Mouse (Mus musculus): ENCODE data around the gene Siae.

The Siae gene

GRCm38 (mm10) chr9:37569231-37569835 is 13.8 kb downstream of the Siae start:
- DNase-seq (ENCODE audit: extremely low spot score, low read depth, low spot score): no peak

DNA sequence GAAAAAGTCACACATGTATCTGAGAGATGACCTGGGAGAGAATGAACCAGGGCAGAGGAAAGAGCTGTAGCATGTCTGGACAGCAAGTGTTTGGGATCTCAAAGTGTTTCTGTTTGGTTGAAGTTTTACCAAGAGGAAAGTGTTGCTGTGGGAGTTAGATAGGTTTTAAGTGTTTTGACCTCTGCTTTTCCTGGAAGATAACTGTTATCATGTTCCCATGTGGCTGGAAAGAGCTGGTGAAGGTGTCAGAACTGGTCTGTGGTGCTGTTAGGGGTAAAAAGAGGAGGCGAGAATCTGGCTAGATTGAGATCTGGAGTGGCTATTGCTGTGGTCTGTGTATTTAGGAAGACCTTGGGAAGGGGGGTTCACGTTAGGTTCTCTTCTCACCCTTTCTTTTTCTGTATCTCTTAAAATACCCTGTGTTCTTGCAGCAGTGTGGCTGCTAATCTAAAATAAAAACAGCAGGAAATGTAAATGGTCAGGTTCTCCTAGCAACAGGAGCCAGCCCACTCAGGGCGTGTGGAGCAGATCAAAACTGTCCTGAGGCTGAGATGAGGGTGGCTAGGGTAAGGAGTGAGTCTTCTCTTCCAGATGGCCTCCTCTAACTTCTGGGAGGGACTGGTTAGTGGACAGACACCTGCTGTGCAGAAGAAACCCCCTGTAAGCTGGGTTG is 16.8 kb downstream of the Siae start:
- DNase-seq (ENCODE audit: extremely low spot score, low read depth, low spot score): no peak

DNA sequence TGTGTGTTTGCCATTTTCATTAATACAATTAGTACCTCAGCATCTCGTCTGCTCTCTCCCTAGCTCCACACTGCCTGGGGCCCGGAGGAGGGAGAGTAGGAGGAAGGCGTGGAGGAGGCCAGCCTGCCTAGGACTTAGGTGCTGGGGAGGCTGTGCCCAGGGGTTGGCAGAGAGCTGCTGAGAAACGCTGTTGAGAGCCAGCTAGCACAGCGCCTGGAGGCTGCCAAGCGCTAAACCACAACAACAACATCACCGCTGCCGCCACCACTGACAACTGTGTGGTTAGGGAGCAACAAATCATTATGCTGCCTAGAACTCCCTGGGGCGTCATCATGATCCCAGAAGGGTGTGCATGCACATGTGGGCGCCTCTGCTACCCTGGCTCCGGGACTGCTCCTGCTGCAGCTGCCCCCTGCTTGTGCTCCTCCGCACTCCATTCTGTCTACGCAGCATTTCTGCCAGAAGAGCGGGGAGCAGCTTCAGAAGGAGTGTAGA is 21.0 kb downstream of the Siae start:
- no peak for DNase-seq (ENCODE audit: extremely low spot score, low read depth, low spot score)

GRCm38 (mm10) chr9:37583594-37583993 is 28.1 kb downstream of the Siae start:
- no peak for DNase-seq (ENCODE audit: extremely low spot score, low read depth, low spot score)

GRCm38 (mm10) chr9:37586718-37587117 is 31.2 kb downstream of the Siae start:
- DNase-seq (ENCODE audit: extremely low spot score, low read depth, low spot score): no peak

DNA sequence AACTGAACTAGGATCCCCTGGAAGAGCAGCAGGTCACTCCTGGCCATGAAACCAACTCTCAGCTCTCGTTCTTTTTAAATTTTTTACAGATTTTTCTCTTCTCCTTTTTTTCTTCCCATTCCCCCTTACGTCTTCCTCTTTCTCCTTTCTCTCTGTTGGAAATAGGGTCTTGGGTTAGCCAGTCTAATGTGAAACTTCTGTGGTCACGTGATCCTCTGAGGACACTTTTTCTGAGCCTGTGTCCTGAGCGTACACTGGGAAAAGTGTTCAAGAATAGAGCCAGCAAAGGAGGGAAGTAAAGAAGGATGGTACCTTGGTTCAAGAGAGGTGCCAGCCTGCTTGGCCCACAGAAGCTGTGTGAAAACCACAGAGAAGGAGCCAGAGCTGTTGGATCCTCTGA is 34.9 kb downstream of the Siae start:
- no peak for DNase-seq (ENCODE audit: extremely low spot score, low read depth, low spot score)

DNA sequence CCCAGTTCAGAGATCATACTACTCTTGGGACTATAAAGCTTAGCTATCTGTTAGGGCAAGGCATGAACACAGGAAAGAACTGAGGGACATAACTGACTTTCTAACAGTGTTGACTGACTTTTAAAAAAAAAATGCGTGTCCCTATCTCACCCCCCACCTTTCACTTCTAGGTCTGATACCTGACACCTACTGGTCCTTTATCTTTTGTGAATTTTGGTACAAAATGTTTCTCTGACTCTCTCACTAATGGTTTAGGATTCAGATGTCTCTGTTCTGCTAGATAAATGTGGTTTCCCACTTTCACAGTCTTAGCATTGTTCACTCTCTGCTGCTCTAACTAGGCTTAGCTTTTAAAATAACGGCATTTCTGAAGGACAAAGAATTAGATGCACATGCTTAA is 36.5 kb downstream of the Siae start:
- DNase-seq (ENCODE audit: extremely low spot score, low read depth, low spot score): no peak

DNA sequence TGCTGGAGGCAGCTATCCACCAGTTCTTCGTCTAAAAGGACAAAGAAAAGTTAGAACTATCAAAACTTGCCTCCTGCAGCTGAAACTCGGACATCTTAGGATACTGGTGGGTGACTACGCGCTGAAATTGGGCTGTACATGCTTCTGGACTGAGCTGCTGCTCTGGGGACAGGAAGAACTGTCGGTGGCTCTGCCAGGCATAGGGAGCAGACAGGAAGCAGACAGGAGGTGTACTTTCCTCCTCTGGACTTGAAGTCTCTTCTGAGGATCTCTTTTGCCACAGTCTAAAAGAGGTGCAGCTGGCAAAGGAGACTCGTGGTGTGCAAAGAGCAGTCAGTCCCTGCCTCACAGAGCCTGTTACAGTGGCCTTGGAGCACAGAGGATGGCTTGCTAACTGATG is 37.1 kb downstream of the Siae start:
- no peak for DNase-seq (ENCODE audit: extremely low spot score, low read depth, low spot score)

- DNase-seq (ENCODE audit: extremely low spot score, low read depth, low spot score): no peak
These were observed 38.2 kb downstream of the Siae start for GRCm38 (mm10) chr9:37593690-37594089.

DNA sequence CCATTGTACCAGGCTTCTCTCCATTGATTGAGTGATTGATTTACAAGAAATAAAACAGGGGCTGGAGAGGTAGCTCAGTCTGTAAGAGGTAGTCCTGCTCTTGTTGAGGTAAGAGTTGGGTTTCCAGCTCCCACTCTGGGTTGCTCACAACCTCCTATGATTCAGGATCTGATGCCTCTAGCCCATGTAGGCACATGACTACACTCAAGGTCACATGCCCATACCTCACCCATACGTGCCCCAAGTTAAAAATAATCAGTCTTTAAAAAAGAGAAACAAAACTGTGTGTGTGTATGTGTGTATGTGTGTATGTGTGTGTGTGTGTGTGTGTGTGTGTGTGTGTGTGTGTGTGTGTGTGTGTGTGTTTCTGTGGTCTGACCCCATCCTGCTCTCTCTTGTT is 40.1 kb downstream of the Siae start:
- no peak for DNase-seq (ENCODE audit: extremely low spot score, low read depth, low spot score)

DNA sequence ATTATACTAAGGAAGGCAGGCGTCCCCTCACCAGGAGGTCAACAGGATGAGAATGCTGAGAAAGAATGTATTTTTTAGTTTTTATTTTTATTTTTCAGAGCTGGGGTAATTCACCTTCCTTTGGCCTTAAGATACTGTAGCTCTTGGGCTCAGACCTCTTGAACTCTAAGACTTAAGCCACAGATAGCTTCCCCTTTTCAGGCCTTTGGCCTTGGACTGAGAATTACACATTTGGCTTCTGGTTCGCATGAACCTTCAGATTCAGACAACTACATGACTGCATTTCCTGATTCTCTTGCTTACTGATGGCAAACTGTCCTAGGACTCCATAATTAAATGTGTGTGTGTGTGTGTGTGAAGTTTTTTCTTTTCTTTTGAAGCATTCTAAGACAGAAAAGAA is 43.1 kb downstream of the Siae start:
- no peak for DNase-seq (ENCODE audit: extremely low spot score, low read depth, low spot score)

DNA sequence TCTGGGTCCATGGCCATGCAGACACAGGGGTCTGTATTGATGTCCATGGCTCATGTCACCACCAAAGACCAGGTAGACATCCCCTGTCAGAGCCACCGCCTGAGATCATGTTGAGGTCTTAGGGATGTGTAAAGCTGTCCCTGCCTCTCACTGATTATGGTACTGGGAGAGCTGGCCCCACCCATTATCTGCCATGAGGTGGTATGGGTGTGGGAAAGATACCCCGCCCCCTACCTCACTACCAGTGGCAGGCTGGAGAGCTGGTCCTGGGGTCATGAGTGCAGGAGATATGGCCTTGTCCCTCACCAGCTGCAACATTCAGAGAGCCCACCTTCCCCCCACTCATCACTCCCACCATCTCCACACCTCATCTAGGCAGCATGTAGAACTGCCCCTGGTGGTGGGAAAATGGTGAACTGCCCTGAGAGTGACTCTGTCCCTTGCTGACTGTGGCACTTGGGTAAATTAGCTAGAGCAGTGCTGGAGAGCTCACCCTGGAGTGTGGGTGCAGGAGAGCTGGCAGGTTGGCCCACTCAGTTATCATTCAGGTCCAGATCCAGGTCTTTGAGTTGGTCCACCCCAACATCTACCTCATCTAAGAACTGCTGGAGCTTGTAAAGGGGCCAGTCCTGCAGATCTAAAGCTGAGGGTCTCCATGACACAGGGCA is 45.2 kb downstream of the Siae start:
- DNase-seq (ENCODE audit: extremely low spot score, low read depth, low spot score): no peak

- no peak for DNase-seq (ENCODE audit: extremely low spot score, low read depth, low spot score)
These were observed 49.6 kb downstream of the Siae start for GRCm38 (mm10) chr9:37605089-37605488.

DNA sequence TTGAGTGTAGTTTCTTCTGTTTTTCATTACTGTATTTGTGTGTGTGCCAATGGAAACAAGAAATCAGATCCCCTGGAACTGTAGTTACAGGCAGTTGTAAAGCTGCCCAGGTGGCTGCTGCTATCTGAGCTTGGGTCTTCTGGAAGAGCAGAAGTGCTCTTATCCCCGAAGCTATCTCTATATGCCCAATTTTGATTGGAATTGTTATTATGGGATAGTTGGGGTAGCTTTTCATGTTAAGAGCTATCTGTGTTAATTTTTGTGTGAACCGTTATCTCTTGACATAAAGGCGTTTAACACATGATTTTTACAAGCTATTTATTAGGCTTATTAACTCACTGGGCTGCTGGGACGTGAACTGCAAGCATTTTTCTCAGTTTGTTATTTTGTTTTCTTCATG is 54.1 kb downstream of the Siae start:
- DNase-seq (ENCODE audit: extremely low spot score, low read depth, low spot score): no peak

DNA sequence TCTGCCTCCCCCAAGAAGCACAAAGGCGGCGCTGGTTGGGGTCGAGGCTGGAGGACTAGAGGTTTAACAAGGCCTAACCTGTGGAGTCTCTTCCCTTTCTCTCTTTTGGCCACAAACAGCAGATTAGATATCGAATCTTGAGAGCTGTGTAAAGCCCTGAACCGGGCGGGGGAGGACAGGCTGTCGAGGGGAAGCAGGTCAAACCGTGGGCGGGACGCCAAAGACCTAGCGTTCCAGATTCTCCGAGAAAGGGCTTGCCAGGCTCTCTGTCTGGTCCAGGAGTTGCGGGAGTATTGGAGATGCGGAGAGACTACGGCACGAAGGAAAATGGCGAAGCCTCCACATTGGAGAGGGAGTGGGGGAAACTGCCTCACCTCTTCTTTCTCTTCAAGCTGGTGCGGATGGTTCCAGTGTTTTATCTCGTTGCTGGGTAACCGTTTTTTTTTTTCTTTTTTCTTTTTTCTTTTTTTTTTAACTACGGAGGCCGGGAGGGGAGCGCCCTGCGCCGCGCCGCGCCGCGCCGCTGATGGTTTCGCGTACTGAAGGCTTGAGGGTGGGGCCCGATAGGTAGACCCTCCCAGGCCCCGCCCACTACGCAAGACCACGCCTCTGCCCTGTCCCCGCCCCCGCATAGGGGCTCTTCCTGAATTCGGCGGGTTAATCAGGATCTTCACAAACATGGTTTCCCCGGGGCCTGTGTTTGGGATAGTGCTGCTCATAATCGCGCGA is 57.8 kb downstream of the Siae start, which contains the start of gene Spa17:
TSS of gene Spa17 (minus strand) at position 541 of the 729 bp plus-strand sequence.
- peak; percentile 69 for DNase-seq (ENCODE audit: extremely low spot score, low read depth, low spot score)

DNA sequence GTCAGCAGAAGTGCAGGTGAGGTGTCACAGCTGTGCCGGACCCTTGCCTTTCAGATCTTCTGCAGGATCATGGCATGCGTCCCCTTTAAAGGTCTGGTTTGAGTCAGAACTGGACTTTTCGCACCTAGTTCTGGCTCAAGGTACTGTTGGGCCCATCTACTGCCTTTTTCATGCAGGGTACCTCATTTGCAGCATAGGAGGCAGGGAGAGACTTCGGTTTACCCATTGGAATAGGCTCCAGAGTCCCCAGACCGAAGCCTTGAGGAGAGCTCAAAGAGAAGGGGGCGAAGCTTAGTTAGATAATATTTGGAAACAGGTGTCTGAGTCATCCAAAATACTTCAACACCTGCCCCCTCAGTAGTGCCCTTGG is 58.4 kb downstream of the Siae start:
- DNase-seq (ENCODE audit: extremely low spot score, low read depth, low spot score): no peak

- DNase-seq (ENCODE audit: extremely low spot score, low read depth, low spot score): no peak
These were observed 58.8 kb downstream of the Siae start for GRCm38 (mm10) chr9:37614316-37614715.

- DNase-seq (ENCODE audit: extremely low spot score, low read depth, low spot score): no peak
These were observed 59.7 kb downstream of the Siae start for GRCm38 (mm10) chr9:37615220-37615619.

GRCm38 (mm10) chr9:37616770-37617169 is 61.3 kb downstream of the Siae start:
- no peak for DNase-seq (ENCODE audit: extremely low spot score, low read depth, low spot score)

- DNase-seq (ENCODE audit: extremely low spot score, low read depth, low spot score): no peak
These were observed 65.8 kb downstream of the Siae start for GRCm38 (mm10) chr9:37621290-37621689.

- DNase-seq (ENCODE audit: extremely low spot score, low read depth, low spot score): no peak
These were observed 68.5 kb downstream of the Siae start for GRCm38 (mm10) chr9:37623981-37624380.

DNA sequence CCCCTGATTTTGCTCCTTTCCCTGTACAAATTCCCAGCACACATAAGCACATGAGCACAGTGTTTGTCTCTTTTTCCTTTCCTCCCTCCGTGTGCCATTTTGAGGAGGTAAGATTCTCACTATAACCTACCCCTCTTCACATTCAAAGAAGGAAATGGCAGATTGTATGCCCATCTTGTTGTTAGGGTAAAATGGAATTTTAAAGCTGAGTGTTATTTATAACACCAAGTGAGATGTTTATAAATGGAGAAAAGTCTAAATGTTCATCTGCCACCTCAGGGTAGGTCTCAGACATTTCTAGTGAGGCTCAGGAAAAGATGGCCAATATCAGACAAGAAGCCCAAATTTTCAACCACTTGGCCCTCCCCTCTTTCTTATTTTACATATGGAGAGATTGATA is 69.0 kb downstream of the Siae start:
- DNase-seq (ENCODE audit: extremely low spot score, low read depth, low spot score): no peak
